Mouse (Mus musculus): Measurements from ENCODE around the gene Slc4a11.
"Not testable (repeated sequence)": the region's sequence is repeated elsewhere in the genome, so short reads cannot be mapped to it uniquely, and the experiment has no call there.

The Slc4a11 gene

GRCm38 (mm10) chr2:130679154-130679553 lies 18.2 kb downstream of the Slc4a11 start:
- no peak for DNase-seq

- DNase-seq, result no peak
Measured at GRCm38 (mm10) chr2:130677211-130677610, 20.1 kb downstream of the Slc4a11 start.

GRCm38 (mm10) chr2:130667559-130667958 lies 29.8 kb downstream of the Slc4a11 start, which contains the start of gene Itpa:
Gene Itpa, plus strand, starts transcription at chr2:130667610.
- peak; percentile 78 to 82 for DNase-seq

GRCm38 (mm10) chr2:130664102-130664701 lies 33.1 kb downstream of the Slc4a11 start, which contains the start of gene Ddrgk1:
Gene Ddrgk1, minus strand, starts transcription at chr2:130664659.
- DNase-seq, result peak; percentile 79 to 84

- no peak for DNase-seq
Measured at GRCm38 (mm10) chr2:130663342-130663741, 34.0 kb downstream of the Slc4a11 start.

GRCm38 (mm10) chr2:130658530-130658929 lies 38.8 kb downstream of the Slc4a11 start:
- no peak for DNase-seq

GRCm38 (mm10) chr2:130657541-130657940 lies 39.8 kb downstream of the Slc4a11 start:
- no peak for DNase-seq

- no peak for DNase-seq
Measured at GRCm38 (mm10) chr2:130656536-130656935, 40.8 kb downstream of the Slc4a11 start.

GRCm38 (mm10) chr2:130655660-130656339 lies 41.5 kb downstream of the Slc4a11 start:
- no peak for DNase-seq

- no peak for DNase-seq
Measured at GRCm38 (mm10) chr2:130653760-130654159, 43.6 kb downstream of the Slc4a11 start.

- no peak for DNase-seq
Measured at GRCm38 (mm10) chr2:130653303-130653702, 44.0 kb downstream of the Slc4a11 start.

- DNase-seq, result not testable (repeated sequence)
Measured at GRCm38 (mm10) chr2:130649028-130649427, 48.3 kb downstream of the Slc4a11 start.

- DNase-seq, result no peak
Measured at GRCm38 (mm10) chr2:130645198-130645597, 52.1 kb downstream of the Slc4a11 start.

GRCm38 (mm10) chr2:130642684-130643369 lies 54.5 kb downstream of the Slc4a11 start, which contains the start of gene Lzts3:
Gene Lzts3, minus strand, starts transcription at chr2:130642803.
- DNase-seq, result peak; percentile 81 to 83

GRCm38 (mm10) chr2:130642197-130642660 lies 55.1 kb downstream of the Slc4a11 start:
- DNase-seq, result peak in 1 of 2 experiments; percentile 31

- DNase-seq, result no peak
Measured at GRCm38 (mm10) chr2:130641351-130642025, 55.8 kb downstream of the Slc4a11 start.

GRCm38 (mm10) chr2:130639276-130639675 lies 58.0 kb downstream of the Slc4a11 start:
- DNase-seq, result no peak

- no peak for DNase-seq
Measured at GRCm38 (mm10) chr2:130638101-130638611, 59.2 kb downstream of the Slc4a11 start.

GRCm38 (mm10) chr2:130635847-130636246 lies 61.5 kb downstream of the Slc4a11 start:
- peak; percentile 70 to 81 for DNase-seq

- DNase-seq, result peak; percentile 25 to 31
Measured at GRCm38 (mm10) chr2:130634739-130635411, 62.4 kb downstream of the Slc4a11 start.
